13 mouse cellular contexts compared by ENCODE assay signal in the genomic region with DNA sequence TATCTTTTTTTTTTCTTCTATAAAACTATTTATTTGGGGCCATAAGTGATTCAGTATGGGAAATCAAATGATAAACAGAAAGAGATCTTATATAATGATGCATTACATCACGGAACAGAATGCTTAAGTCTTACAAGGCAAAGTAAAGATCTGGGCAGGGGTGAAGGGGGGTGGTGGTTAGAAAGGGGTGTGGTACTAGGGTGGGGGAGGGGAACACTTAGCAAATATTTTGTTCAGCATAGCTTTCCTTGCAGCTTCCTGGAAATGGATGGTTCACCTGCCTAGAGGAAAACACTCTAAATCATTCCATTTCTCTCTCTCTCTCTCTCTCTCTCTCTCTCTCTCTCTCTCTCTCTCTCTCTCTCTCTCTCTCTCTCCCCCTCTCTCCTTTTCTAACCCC. TPM values are rescaled to one million over a fixed set of nuclear protein-coding genes. Genes with fewer than 3 reads are reported as not detected.
DNase-seq lines count a peak whose midpoint lies in the region; ATAC-seq and TF ChIP-seq lines count a peak whose summit lies in the region.
"Had no signal": no experiment of that assay in that cellular context is flagged by ENCODE, and none has a peak within 500 bp of the region (broad histone marks: within the 10 kb centered on the region; RNA-seq: fewer than 3 reads in every experiment).

No protein-coding gene starts in this region.

- TF ChIP-seq CTCF in lung, postnatal 0 days (IDR thresholded peaks at IDR 0.05): no peak

- H3K9me3 ChIP-seq in lung, postnatal 0 days (ENCODE audit: low read length): no peaks in the 10 kb centered on the region
- no peaks in the 10 kb centered on the region for H3K9me3 ChIP-seq in forebrain, embryonic 12.5 days
- no peaks in the 10 kb centered on the region for H3K9me3 ChIP-seq in limb, embryonic 14.5 days (ENCODE audit: control insufficient read depth, low read length)
- H3K9me3 ChIP-seq in heart, embryonic 10.5 days: no peaks in the 10 kb centered on the region

- H3K36me3 ChIP-seq in lung, postnatal 0 days (ENCODE audit: insufficient read depth, low read length): no peaks in the 10 kb centered on the region
- no peaks in the 10 kb centered on the region for H3K36me3 ChIP-seq in forebrain, embryonic 12.5 days (replicated peaks)
- no peaks in the 10 kb centered on the region for H3K36me3 ChIP-seq in limb, embryonic 14.5 days (ENCODE audit: control insufficient read depth, insufficient read depth, low read length)
- no peaks in the 10 kb centered on the region for H3K36me3 ChIP-seq in heart, embryonic 10.5 days

- no peak overlapping the region; the same call in 1 of the 2 replicates for H3K4me3 ChIP-seq in lung, postnatal 0 days (ENCODE audit: low read depth, low read length)
- H3K4me3 ChIP-seq in forebrain, embryonic 12.5 days (replicated peaks): peak overlapping the region; percentile 8; the same call in 1 of the 2 replicates
- no peak overlapping the region for H3K4me3 ChIP-seq in limb, embryonic 14.5 days (replicated peaks; ENCODE audit: low read length)
- no peak overlapping the region for H3K4me3 ChIP-seq in heart, embryonic 10.5 days

- TF ChIP-seq EP300 in lung, postnatal 0 days (IDR thresholded peaks at IDR 0.05): no peak

- WGBS in lung, postnatal 0 days: 56% methylated on average over 1 of the region's 1 CpGs
- WGBS in forebrain, embryonic 12.5 days: 55% methylated on average over 1 of the region's 1 CpGs
- 18% methylated on average over 1 of the region's 1 CpGs for WGBS in limb, embryonic 14.5 days
- WGBS in heart, embryonic 10.5 days: 65% methylated on average over 1 of the region's 1 CpGs

- no peaks in the 10 kb centered on the region for H3K27me3 ChIP-seq in lung, postnatal 0 days (replicated peaks; ENCODE audit: insufficient read depth, low read length)
- no peaks in the 10 kb centered on the region for H3K27me3 ChIP-seq in forebrain, embryonic 12.5 days
- no peaks in the 10 kb centered on the region for H3K27me3 ChIP-seq in limb, embryonic 14.5 days (ENCODE audit: control insufficient read depth, insufficient read depth, low read length)
- H3K27me3 ChIP-seq in heart, embryonic 10.5 days (ENCODE audit: insufficient read depth, poor library complexity, severe bottlenecking): no peaks in the 10 kb centered on the region

- no peak for ATAC-seq in lung, postnatal 0 days
- ATAC-seq in forebrain, embryonic 12.5 days (ENCODE audit: low FRiP score): no peak
- 0 out of 2 replicates have a peak, but pooled peaks have one; percentile 24 for ATAC-seq in limb, embryonic 14.5 days (ENCODE audit: low FRiP score, low read depth)
- no peak for ATAC-seq in granulocyte monocyte progenitor cell, adult 5-6 weeks (replicated peaks; ENCODE audit: poor library complexity, severe bottlenecking)

- 0 out of 2 replicates have a peak overlapping the region, but pooled peaks have one; percentile 25 for H3K4me2 ChIP-seq in lung, postnatal 0 days (replicated peaks; ENCODE audit: low read depth, low read length)
- peak overlapping the region; percentile 38 for H3K4me2 ChIP-seq in forebrain, embryonic 12.5 days
- peak overlapping the region; percentile 18; the same call in 1 of the 2 replicates for H3K4me2 ChIP-seq in limb, embryonic 14.5 days (replicated peaks; ENCODE audit: low read depth, low read length, severe bottlenecking)

- no peak overlapping the region for H3K27ac ChIP-seq in lung, postnatal 0 days (ENCODE audit: low read length)
- H3K27ac ChIP-seq in forebrain, embryonic 12.5 days: peak overlapping the region; percentile 59; the same call in 1 of the 2 replicates
- H3K27ac ChIP-seq in limb, embryonic 14.5 days (replicated peaks; ENCODE audit: low read depth, low read length): no peak overlapping the region
- no peak overlapping the region for H3K27ac ChIP-seq in heart, embryonic 10.5 days

- DNase-seq in lung, postnatal 0 days (ENCODE audit: low spot score): peak; percentile 34
- DNase-seq in lung, postnatal 4 days: no peak
- DNase-seq in limb, embryonic 14.5 days (ENCODE audit: low spot score): peak; percentile 12
- DNase-seq in retina, postnatal 1 day: peak; percentile 21
- no peak for DNase-seq in heart, embryonic 10.5 days (ENCODE audit: low spot score)
- DNase-seq in embryo, embryonic 10.5 days (ENCODE audit: low spot score): no peak

- H3K4me1 ChIP-seq in lung, postnatal 0 days (ENCODE audit: insufficient read depth, low read depth, low read length): no peaks in the 10 kb centered on the region
- H3K4me1 ChIP-seq in forebrain, embryonic 12.5 days: peaks cover 33% of the 10 kb centered on the region
- H3K4me1 ChIP-seq in limb, embryonic 14.5 days (ENCODE audit: control insufficient read depth, insufficient read depth, low read length): peaks cover 9% of the 10 kb centered on the region
- H3K4me1 ChIP-seq in heart, embryonic 10.5 days: peaks cover 6% of the 10 kb centered on the region; the same call in 1 of the 2 replicates

- TF ChIP-seq POLR2A in limb, embryonic 14.5 days (IDR thresholded peaks at IDR 0.05; ENCODE audit: borderline replicate concordance, extremely low read depth, insufficient read depth, insufficient read length): no peak

- no peak overlapping the region for H3K9ac ChIP-seq in lung, postnatal 0 days (replicated peaks; ENCODE audit: low read depth)
- H3K9ac ChIP-seq in forebrain, embryonic 12.5 days: peak overlapping the region; percentile 33; the same call in 1 of the 2 replicates
- no peak overlapping the region for H3K9ac ChIP-seq in limb, embryonic 14.5 days (ENCODE audit: low read depth, low read length, severe bottlenecking)

RNA-seq across cellular contexts. Expression of gene Gm11146, which starts 43.1 kb away (rescaled TPM):
- not detected in 2 replicates for polyA plus RNA-seq in lung, postnatal 0 days (2015; fragmentation: Nextera tagmentation; extraction: Ambion mirVana)
- polyA plus RNA-seq in forebrain, embryonic 12.5 days (2016; fragmentation: Nextera tagmentation; extraction: Ambion mirVana): not detected in 2 replicates
- polyA plus RNA-seq in limb, embryonic 14.5 days (2012; rRNA removed): not detected in 2 replicates
- not detected in 2 replicates for polyA plus RNA-seq in limb, embryonic 14.5 days (2014; fragmentation: Nextera tagmentation; extraction: Ambion mirVana)
- not detected in 2 replicates for total RNA-seq in granulocyte monocyte progenitor cell, adult 5-6 weeks (2014; fragmentation: Nextera tagmentation)
- total RNA-seq in granulocyte monocyte progenitor cell, adult 5-6 weeks (2017): not detected in 2 replicates
- not detected in 2 replicates for polyA plus RNA-seq in heart, embryonic 10.5 days (2016; fragmentation: Nextera tagmentation; extraction: Ambion mirVana)
- total RNA-seq: adrenal gland, postnatal 25 days; ES-E14; left cerebral cortex, postnatal 10 days had no signal
- polyA plus RNA-seq: heart, embryonic 14.5 days; lung, embryonic 16.5 days had no signal

Comparison
In these comparisons a context has a peak if more than half of its experiments do, and no peak if none do; other contexts are left out.
1. DNase-seq: peak in lung, postnatal 0 days (single experiment), limb, embryonic 14.5 days (single experiment) and retina, postnatal 1 day (single experiment); none in lung, postnatal 4 days (0 of 2), heart, embryonic 10.5 days (single experiment) and embryo, embryonic 10.5 days (single experiment).
2. Peak in every context shown above with its lines, with median percentiles within 50 percentile points of each other: H3K4me2 ChIP-seq.